Mouse (Mus musculus) C2C12 (cell line): ENCODE results near the gene Lypd6b.

ENCODE experiments used
- CEBPB ChIP-seq: IDR thresholded peaks from one replicate; pipeline ENCODE4 v1.6.1; 2011; ENCODE audit warnings: low read depth, mild to moderate bottlenecking, control low read depth, moderate library complexity
- CTCF ChIP-seq: IDR thresholded peaks from one replicate; pipeline ENCODE4 v1.5.1; 2011; ENCODE audit not compliant: control insufficient read depth, insufficient read depth, insufficient read length
- MAX ChIP-seq: IDR thresholded peaks from one replicate; pipeline ENCODE4 v1.6.1; 2011; ENCODE audit warnings: mild to moderate bottlenecking, control low read depth

DNA sequence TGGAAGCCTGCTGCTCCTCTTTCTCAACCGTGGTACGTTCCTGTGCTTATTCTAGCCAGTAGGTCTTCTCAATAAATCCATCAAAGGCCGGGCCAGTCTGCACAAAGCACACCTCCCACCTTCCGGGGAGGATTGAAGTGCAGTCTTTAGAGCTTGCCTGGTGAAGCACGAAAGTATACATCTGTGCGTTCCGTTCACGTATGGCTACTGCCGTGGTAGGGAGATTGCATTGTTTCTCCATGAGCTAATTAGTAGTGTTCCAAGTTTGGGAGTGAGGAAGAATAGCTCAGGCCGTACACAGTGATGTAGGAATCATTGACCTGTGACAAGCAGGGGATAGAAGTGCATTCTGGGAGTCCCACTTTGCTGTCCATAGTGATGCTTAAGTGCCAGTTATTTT is 130.0 kb downstream of the Lypd6b start:
- TF ChIP-seq CEBPB (no peak), CTCF (no peak), MAX (no peak)
